Mouse (Mus musculus) bone marrow, adult 2 months (tissue): ENCODE data around the gene Olfr56. TPM values are rescaled to one million over a fixed set of nuclear protein-coding genes. Genes with fewer than 3 reads are reported as not detected.

Experiments
- H3K27ac ChIP-seq: fragments of 200-500 bp; 2 replicates; pipeline ENCODE4 v1.5.1; 2012; ENCODE audit warnings: low read depth, mild to moderate bottlenecking, control low read depth, inconsistent platforms, low read length; ENCODE audit not compliant: control insufficient read depth, poor library complexity, insufficient read depth
- H3K4me1 ChIP-seq: fragments of 200-500 bp; 2 replicates; pipeline ENCODE4 v1.6.1; 2011; ENCODE audit warnings: low read length; ENCODE audit not compliant: control insufficient read depth, insufficient read depth
- H3K4me3 ChIP-seq: fragments of 200-500 bp; replicated peaks from 2 replicates; pipeline ENCODE3; 2011; ENCODE audit warnings: mild to moderate bottlenecking, low read depth, low read length, control low read depth; ENCODE audit not compliant: control insufficient read depth
- CTCF ChIP-seq: fragments of 200-500 bp; IDR thresholded peaks from 2 replicates; pipeline ENCODE4 v1.5.1; 2011; ENCODE audit warnings: low read length, control low read depth; ENCODE audit not compliant: control insufficient read depth, insufficient read depth
- POLR2A ChIP-seq: fragments of 200-500 bp; IDR thresholded peaks from 2 replicates; pipeline ENCODE4 v1.6.1; 2011; ENCODE audit warnings: low read depth, mild to moderate bottlenecking, control low read depth, low read length, borderline replicate concordance; ENCODE audit not compliant: control insufficient read depth
- WGBS: fragments of 180-500 bp; shearing (Covaris S2); methylation state at CpG from one replicate; pipeline ENCODE4 v1.1.7; 2018; 5-methylcytosine and 5-hydroxymethylcytosine counted together
- polyA plus RNA-seq: library from polyadenylated mRNA; stranded (reverse); fragments of >200 nt; gene quantifications from 2 replicates; pipeline ENCODE4 v1.2.4, GENCODE M21; 2011; ENCODE audit warnings: low replicate concordance; ENCODE audit not compliant: missing spikeins, insufficient read depth, insufficient read length

Olfr56 gene
- polyA plus RNA-seq, 1 experiment: 2.1 TPM

DNA sequence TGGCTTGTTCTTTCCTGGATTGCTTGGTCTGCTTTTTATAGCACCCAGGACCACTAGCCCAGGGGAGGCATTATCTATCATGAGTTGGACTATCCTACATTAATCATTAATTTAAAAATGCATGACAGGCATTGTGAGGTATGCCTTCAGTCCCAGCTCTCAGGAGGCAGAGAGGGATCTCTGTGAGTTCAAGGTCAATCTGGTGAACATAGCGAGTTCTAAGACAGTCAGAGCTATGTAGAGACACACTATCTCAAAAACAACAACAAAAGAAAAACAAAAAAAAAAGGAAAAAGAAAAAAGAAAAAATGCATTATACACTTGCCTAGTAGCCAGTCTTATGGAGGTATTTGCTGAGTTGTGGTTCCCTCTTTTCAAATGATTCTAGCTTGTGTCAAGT is 105.7 kb downstream of the Olfr56 start:
- 68% methylated on average over 1 of the region's 1 CpGs for WGBS
- H3K4me1 ChIP-seq: peaks cover 3% of the 10 kb centered on the region
- H3K4me3 ChIP-seq: no peak overlapping the region
- no peak for TF ChIP-seq POLR2A
- TF ChIP-seq CTCF: no peak
- H3K27ac ChIP-seq: no peak overlapping the region

GRCm38 (mm10) chr11:49084875-49085274 is 106.2 kb downstream of the Olfr56 start:
- 4% methylated on average over 3 of the region's 3 CpGs for WGBS
- Histone ChIP-seq H3K27ac (peak overlapping the region; percentile 56; the same call in 1 of the 2 replicates), H3K4me3 (no peak overlapping the region), H3K4me1 (peaks cover 3% of the 10 kb centered on the region)
- TF ChIP-seq CTCF (peak; percentile 34; the same call in 1 of the 2 replicates), POLR2A (no peak)

GRCm38 (mm10) chr11:49086858-49087361 is 108.2 kb downstream of the Olfr56 start:
- Histone ChIP-seq H3K4me1 (peaks cover 2% of the 10 kb centered on the region; the same call in 1 of the 2 replicates), H3K27ac (peak overlapping the region; percentile 65), H3K4me3 (peak overlapping the region; percentile 67)
- no peak for TF ChIP-seq CTCF
- 0 out of 2 replicates have a peak, but pooled peaks have one; percentile 35 for TF ChIP-seq POLR2A
- WGBS: 1% methylated on average over 6 of the region's 6 CpGs

GRCm38 (mm10) chr11:49087830-49088616 is 109.3 kb downstream of the Olfr56 start:
- Histone ChIP-seq H3K27ac (peak overlapping the region; percentile 87), H3K4me3 (peak overlapping the region; percentile 64), H3K4me1 (peaks cover 2% of the 10 kb centered on the region; the same call in 1 of the 2 replicates)
- WGBS: 2% methylated on average over 22 of the region's 22 CpGs
- peak; percentile 88 for TF ChIP-seq POLR2A
- no peak for TF ChIP-seq CTCF

DNA sequence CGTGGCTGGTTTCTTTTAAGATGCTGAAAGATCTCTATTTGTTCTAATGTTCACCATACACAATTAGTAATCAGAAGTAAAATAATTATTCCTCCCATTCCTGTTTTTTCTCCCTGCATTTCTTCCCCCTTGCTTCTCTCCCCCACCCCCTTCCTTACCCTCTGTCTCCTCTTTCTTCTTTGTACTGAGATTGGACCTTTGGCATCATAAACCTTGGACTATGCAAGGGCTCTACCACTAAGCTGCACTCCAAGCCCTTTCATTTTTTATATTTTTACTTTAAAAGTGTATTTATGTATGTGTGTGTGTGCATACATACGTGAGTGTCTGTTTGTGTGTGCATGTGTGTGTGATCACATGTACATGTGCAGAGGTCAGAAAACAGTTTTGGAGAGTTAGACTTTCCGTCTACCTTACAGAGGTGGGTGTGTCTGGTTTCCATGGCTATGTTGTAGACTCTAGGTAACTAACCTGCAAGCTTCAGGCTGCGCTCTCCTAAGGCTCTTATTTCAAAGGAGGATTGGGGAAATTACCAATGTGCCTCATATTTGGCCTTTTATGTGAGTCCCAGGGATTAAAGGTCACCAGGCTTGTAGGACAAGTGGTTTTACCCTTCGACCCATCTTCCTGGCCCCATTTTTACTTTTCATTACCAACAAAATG is 110.4 kb downstream of the Olfr56 start:
- TF ChIP-seq CTCF (no peak), POLR2A (no peak)
- no peak overlapping the region for H3K4me3 ChIP-seq
- no peaks in the 10 kb centered on the region; the same call in 1 of the 2 replicates for H3K4me1 ChIP-seq
- WGBS: 80% methylated on average over 5 of the region's 5 CpGs
- no peak overlapping the region for H3K27ac ChIP-seq

GRCm38 (mm10) chr11:49089735-49090507 is 111.2 kb downstream of the Olfr56 start:
- Histone ChIP-seq H3K4me1 (no peaks in the 10 kb centered on the region; the same call in 1 of the 2 replicates), H3K27ac (no peak overlapping the region), H3K4me3 (no peak overlapping the region)
- 58% methylated on average over 3 of the region's 3 CpGs for WGBS
- TF ChIP-seq CTCF: no peak
- TF ChIP-seq POLR2A: no peak

DNA sequence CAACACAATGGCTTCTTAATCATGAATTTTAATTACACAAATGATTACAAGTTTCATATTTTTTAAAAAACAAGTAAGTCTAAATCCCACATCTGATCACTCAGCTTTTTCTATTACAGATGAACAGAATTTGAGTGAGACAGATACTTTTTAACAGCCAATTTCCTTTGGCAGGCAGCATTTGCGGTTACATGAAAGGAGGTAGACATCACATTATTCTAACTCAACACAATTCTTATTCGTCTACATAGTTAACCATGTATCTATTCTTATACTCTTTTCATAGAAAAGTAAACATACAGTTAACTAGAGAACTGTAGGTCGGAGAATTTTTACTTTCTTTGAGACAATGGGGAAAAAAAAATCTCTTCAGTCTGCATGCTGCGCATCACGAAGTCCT is 111.9 kb downstream of the Olfr56 start:
- Histone ChIP-seq H3K27ac (no peak overlapping the region), H3K4me3 (no peak overlapping the region), H3K4me1 (no peaks in the 10 kb centered on the region; the same call in 1 of the 2 replicates)
- WGBS: 78% methylated on average over 5 of the region's 5 CpGs
- TF ChIP-seq CTCF (no peak), POLR2A (no peak)

- Histone ChIP-seq H3K27ac (no peak overlapping the region), H3K4me3 (no peak overlapping the region)
- WGBS: 61% methylated on average over 4 of the region's 4 CpGs
Observed at GRCm38 (mm10) chr11:49091171-49091570, 112.5 kb downstream of the Olfr56 start.

More at GRCm38 (mm10) chr11:49091171-49091570, 112.5 kb downstream of the Olfr56 start:
- TF ChIP-seq POLR2A: no peak
- TF ChIP-seq CTCF: no peak
- no peaks in the 10 kb centered on the region; the same call in 1 of the 2 replicates for H3K4me1 ChIP-seq
